Mouse (Mus musculus) limb, embryonic 12.5 days (tissue): Measurements from ENCODE around the gene Lcp1. TPM values are rescaled to one million over a fixed set of nuclear protein-coding genes. Genes with fewer than 3 reads are reported as not detected.
"Not testable (repeated sequence)": the region's sequence is repeated elsewhere in the genome, so short reads cannot be mapped to it uniquely, and the experiment has no call there.

Experiments used
- ATAC-seq: fragments of 200-750 bp; cut with Nextera tagmentation; 2 replicates; pipeline ENCODE4 v1.8.0; 2017; ENCODE audit warnings: low read depth, moderate TSS enrichment; ENCODE audit not compliant: insufficient number of reproducible peaks, insufficient read depth, low FRiP score, low TSS enrichment
- H3K27ac ChIP-seq: fragments of 300-500 bp; sonication (generic); 2 replicates; pipeline ENCODE4 v1.5.1; 2016; ENCODE audit warnings: mild to moderate bottlenecking, moderate library complexity
- H3K27me3 ChIP-seq: fragments of 300-500 bp; sonication (generic); 2 replicates; pipeline ENCODE4 v1.6.1; 2016; ENCODE audit warnings: mild to moderate bottlenecking, moderate library complexity
- H3K36me3 ChIP-seq: fragments of 300-500 bp; sonication (generic); 2 replicates; pipeline ENCODE4 v1.6.1; 2016; ENCODE audit warnings: mild to moderate bottlenecking, moderate library complexity
- H3K4me1 ChIP-seq: fragments of 300-500 bp; sonication (generic); replicated peaks from 2 replicates; pipeline ENCODE4 v1.6.1; 2016
- H3K4me2 ChIP-seq: fragments of 300-500 bp; sonication (generic); 2 replicates; pipeline ENCODE4 v1.6.1; 2016; ENCODE audit warnings: mild to moderate bottlenecking, moderate library complexity
- H3K4me3 ChIP-seq: fragments of 300-500 bp; sonication (generic); replicated peaks from 2 replicates; pipeline ENCODE4 v1.5.1; 2016; ENCODE audit warnings: mild to moderate bottlenecking
- H3K9ac ChIP-seq: fragments of 300-500 bp; sonication (generic); replicated peaks from 2 replicates; pipeline ENCODE4 v1.6.1; 2016; ENCODE audit warnings: mild to moderate bottlenecking, moderate library complexity
- H3K9me3 ChIP-seq: fragments of 300-500 bp; sonication (generic); 2 replicates; pipeline ENCODE4 v1.6.1; 2016; ENCODE audit warnings: mild to moderate bottlenecking, moderate library complexity
- WGBS: fragments of 180-500 bp; shearing (Covaris S2); methylation state at CpG from one replicate; pipeline ENCODE4 v1.1.7; 2016; 5-methylcytosine and 5-hydroxymethylcytosine counted together
- polyA plus RNA-seq: library from polyadenylated mRNA; unstranded; fragments of >200 nt; fragmentation: Nextera tagmentation; extraction: Ambion mirVana; gene quantifications from 2 replicates; pipeline ENCODE4 v1.2.1, GENCODE M21; 2016

Lcp1 gene
- polyA plus RNA-seq: 21.5 and 24.5 TPM in 2 replicates

- H3K4me2 ChIP-seq: peak within 1 kb of the TSS; percentile 77
- H3K9ac ChIP-seq: peak within 1 kb of the TSS; percentile 65
- H3K4me3 ChIP-seq: peak within 1 kb of the TSS; percentile 54
- H3K27me3 ChIP-seq: peaks cover 4% of the 10 kb centered on the region; the same call in 1 of the 2 replicates
- WGBS: under 1% methylated on average over 42 of the region's 42 CpGs
- peak; percentile 91 for ATAC-seq
- H3K36me3 ChIP-seq: no peaks in the 10 kb centered on the region
- H3K27ac ChIP-seq: peak within 1 kb of the TSS; percentile 74
- H3K4me1 ChIP-seq: no peaks in the 10 kb centered on the region; the same call in 1 of the 2 replicates
- no peaks in the 10 kb centered on the region for H3K9me3 ChIP-seq
These were observed at the start of gene Lcp1, which contains the start of gene Lrrc63 for GRCm38 (mm10) chr14:75130501-75131318. Gene Lcp1, plus strand, starts transcription at chr14:75131101. Gene Lrrc63, minus strand, starts transcription at chr14:75130881.

GRCm38 (mm10) chr14:75102956-75103355 lies 27.9 kb upstream of the Lcp1 start:
- 92% methylated on average over 5 of the region's 5 CpGs for WGBS
- H3K27ac ChIP-seq: no peak overlapping the region
- no peak overlapping the region for H3K4me3 ChIP-seq
- no peaks in the 10 kb centered on the region for H3K27me3 ChIP-seq
- H3K4me1 ChIP-seq: no peaks in the 10 kb centered on the region
- no peaks in the 10 kb centered on the region for H3K36me3 ChIP-seq
- no peak overlapping the region for H3K4me2 ChIP-seq
- no peaks in the 10 kb centered on the region for H3K9me3 ChIP-seq
- no peak overlapping the region for H3K9ac ChIP-seq
- no peak for ATAC-seq

- WGBS: 85% methylated on average over 8 of the region's 8 CpGs
- H3K9me3 ChIP-seq: no peaks in the 10 kb centered on the region
These were observed 9.2 kb upstream of the Lcp1 start for GRCm38 (mm10) chr14:75121658-75122057.

DNA sequence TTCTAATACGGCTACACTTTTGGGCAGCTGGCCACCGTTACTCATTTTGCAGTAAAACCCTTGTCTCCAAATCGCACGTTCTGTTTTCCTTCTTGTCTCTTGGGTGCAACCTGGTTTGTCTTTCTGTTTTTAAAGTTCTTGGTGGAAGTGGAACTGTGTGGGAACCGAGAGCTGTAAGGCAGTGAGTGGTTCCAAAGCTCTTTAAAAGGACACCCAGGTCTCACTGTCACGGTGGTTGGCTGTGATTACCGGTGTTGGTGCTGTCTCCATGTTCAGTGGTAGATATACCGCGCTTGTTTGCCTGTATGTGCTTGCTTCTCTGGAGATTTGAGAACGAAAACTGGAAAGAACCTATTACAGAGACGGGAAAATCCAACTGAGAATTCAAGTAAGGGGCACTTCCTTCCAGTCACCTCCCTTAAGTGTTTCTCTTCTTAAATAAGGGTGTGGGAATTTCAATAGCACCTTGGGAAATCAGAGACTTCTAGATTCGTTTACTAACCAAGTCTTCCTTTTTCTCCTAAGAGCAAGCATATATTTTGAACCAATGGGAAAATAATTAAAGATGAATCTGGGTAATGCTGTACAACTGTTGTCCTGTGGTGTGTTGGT lies 529 bp downstream of the Lcp1 start:
- no peak for ATAC-seq
- H3K4me2 ChIP-seq: peak overlapping the region; percentile 77
- WGBS: 6% methylated on average over 12 of the region's 12 CpGs
- H3K4me1 ChIP-seq: no peaks in the 10 kb centered on the region; the same call in 1 of the 2 replicates
- H3K36me3 ChIP-seq: no peaks in the 10 kb centered on the region
- H3K9ac ChIP-seq: no peak overlapping the region
- peak overlapping the region; percentile 54 for H3K4me3 ChIP-seq
- peaks cover 4% of the 10 kb centered on the region; the same call in 1 of the 2 replicates for H3K27me3 ChIP-seq
- 0 out of 2 replicates have a peak overlapping the region, but pooled peaks have one; percentile 12 for H3K27ac ChIP-seq
- no peaks in the 10 kb centered on the region for H3K9me3 ChIP-seq

More at GRCm38 (mm10) chr14:75121658-75122057, 9.2 kb upstream of the Lcp1 start:
- Histone ChIP-seq H3K36me3 (no peaks in the 10 kb centered on the region), H3K4me3 (no peak overlapping the region), H3K27me3 (no peaks in the 10 kb centered on the region), H3K27ac (no peak overlapping the region), H3K4me2 (no peak overlapping the region), H3K4me1 (no peaks in the 10 kb centered on the region), H3K9ac (no peak overlapping the region)
- ATAC-seq: no peak

DNA sequence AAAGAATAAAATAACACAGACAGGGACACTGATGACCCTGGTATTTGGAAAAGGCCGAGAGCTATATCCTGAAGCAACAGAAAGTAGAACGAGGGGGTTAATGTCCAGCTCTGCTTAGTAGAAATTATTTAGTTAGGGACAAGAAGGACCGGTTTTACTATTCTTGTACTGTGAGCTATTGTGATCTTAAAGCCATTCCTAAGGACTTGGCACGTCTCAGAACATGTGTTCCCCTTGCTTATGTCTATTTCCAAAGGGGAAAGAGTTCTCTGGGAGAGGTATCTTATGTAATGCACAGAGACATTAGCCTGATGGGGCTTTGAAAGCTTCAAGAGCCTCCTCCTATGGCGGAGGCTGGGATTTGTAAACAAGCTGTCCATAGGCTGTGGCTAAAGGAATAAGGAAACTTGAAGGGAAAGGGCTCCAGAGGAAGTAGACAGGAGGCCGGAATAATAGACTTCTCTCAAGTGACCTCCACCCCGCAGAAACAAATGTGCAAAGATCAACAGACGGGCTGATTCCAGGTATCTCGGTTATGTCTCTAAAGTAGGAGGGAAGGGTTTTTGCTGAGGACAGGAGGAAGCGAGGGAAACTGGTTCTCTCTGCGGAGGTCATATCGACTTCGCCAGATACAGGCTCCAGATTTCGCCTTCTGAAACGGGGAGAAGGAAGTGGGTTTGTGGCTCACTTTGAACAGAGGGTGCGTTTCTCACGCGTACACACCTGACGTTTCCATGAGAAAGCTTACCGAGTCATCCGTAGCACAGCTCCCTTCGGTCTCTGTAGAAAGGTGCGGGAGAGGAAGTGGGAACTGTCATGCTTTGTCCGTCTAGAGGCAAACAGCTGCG lies 5.4 kb downstream of the Lcp1 start:
- WGBS: 83% methylated on average over 25 of the region's 25 CpGs
- no peaks in the 10 kb centered on the region for H3K9me3 ChIP-seq
- no peak overlapping the region for H3K9ac ChIP-seq
- no peak overlapping the region for H3K4me3 ChIP-seq
- H3K4me1 ChIP-seq: no peaks in the 10 kb centered on the region
- peaks cover 2% of the 10 kb centered on the region; the same call in 1 of the 2 replicates for H3K27me3 ChIP-seq
- no peak for ATAC-seq
- no peak overlapping the region for H3K4me2 ChIP-seq
- no peak overlapping the region for H3K27ac ChIP-seq
- no peaks in the 10 kb centered on the region for H3K36me3 ChIP-seq

DNA sequence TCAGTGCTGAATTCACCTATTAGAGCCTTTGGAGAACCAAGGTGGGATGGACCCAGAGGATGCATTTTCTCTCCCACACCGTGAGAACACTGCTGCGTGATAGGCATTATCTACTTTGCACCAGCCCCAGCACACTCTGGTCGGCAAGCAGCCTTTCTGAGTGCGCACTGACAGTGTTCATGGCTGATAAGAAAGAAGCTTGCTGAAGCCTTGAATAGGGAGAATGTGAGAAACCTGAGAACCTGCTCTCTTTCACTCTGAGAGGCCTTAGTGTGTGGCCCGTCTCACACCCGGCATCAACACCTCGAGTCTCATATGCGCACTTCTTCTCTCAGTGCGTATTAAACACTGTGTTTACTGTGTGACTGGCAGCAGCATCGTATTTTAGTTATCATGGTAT lies 7.6 kb downstream of the Lcp1 start:
- Histone ChIP-seq H3K4me2 (no peak overlapping the region), H3K27me3 (no peaks in the 10 kb centered on the region), H3K9ac (no peak overlapping the region), H3K27ac (no peak overlapping the region), H3K9me3 (no peaks in the 10 kb centered on the region), H3K4me1 (no peaks in the 10 kb centered on the region), H3K36me3 (no peaks in the 10 kb centered on the region), H3K4me3 (no peak overlapping the region)
- 84% methylated on average over 10 of the region's 10 CpGs for WGBS
- ATAC-seq: no peak

DNA sequence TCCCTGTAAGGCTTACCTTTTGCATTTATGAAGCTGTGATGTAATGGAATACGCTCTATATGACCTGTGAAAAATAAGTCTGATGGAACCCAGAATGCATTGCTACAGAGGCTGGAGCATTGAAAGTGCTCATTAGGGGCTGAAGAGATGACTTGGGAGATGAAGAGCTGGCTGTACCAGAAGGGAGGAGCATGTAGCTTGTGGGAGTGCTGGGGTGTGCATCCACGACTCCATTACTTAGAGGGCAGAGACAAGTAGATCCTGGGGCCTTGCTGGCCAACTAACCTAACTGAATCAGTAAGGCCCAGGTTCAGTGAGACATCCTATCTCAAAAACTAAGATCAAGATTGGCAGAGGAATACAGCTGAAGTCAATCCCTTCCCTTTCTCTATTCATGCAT lies 8.3 kb downstream of the Lcp1 start:
- H3K27ac ChIP-seq: no peak overlapping the region
- no peak for ATAC-seq
- WGBS: 81% methylated on average over 2 of the region's 2 CpGs
- H3K9ac ChIP-seq: no peak overlapping the region
- no peak overlapping the region for H3K4me3 ChIP-seq
- no peaks in the 10 kb centered on the region for H3K36me3 ChIP-seq
- no peaks in the 10 kb centered on the region for H3K9me3 ChIP-seq
- no peaks in the 10 kb centered on the region for H3K27me3 ChIP-seq
- H3K4me1 ChIP-seq: no peaks in the 10 kb centered on the region
- H3K4me2 ChIP-seq: no peak overlapping the region

- H3K9me3 ChIP-seq, H3K4me3 ChIP-seq, H3K27me3 ChIP-seq, H3K4me2 ChIP-seq, H3K9ac ChIP-seq, H3K36me3 ChIP-seq, H3K27ac ChIP-seq, H3K4me1 ChIP-seq, ATAC-seq: not testable (repeated sequence)
- 81% methylated on average over 2 of the region's 2 CpGs for whole genome bisulfite sequencing
These were observed 16.8 kb downstream of the Lcp1 start for GRCm38 (mm10) chr14:75147706-75148105.

DNA sequence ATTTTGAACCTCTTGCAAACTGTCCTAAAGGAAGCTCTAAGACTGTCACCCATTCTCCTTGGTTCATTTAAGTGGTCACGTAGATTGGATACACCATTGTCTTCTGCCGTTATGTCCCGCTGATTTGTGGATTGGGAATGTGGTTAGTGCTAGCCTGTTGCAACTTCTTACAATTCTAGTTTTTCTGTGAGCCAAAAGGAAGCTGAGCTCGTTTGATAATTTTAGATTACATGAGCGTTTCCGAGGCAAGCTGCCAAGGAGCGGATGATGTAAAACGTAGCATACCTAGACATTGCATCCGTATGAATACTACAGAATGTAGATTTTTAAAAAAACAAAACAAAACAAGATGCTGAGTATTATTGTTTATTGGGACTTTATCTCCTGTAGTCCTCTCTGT lies 17.3 kb downstream of the Lcp1 start:
- Histone ChIP-seq H3K36me3 (no peaks in the 10 kb centered on the region), H3K9ac (no peak overlapping the region), H3K4me2 (no peak overlapping the region), H3K4me1 (no peaks in the 10 kb centered on the region), H3K9me3 (no peaks in the 10 kb centered on the region), H3K4me3 (no peak overlapping the region), H3K27ac (no peak overlapping the region), H3K27me3 (no peaks in the 10 kb centered on the region)
- no peak for ATAC-seq
- WGBS: 87% methylated on average over 9 of the region's 9 CpGs

DNA sequence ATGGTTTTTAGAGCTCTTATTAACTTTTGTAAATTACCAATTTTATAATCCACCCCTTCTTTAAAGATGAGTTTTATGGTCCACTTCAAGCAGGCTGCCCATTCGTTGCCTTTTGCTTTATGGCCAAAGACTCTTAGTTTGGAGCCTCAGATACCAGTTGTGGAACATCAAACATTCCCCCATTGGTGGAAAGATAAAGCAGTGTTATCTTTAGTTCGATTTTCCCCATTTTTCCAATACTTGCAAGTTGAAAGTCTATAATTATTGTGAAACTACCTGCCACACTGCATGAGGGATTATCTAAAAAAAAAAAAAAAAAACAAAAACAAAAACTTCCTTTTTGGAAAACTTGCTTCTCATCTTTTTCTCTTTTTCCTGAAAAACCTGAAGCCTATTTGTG lies 19.8 kb downstream of the Lcp1 start:
- H3K9ac ChIP-seq: no peak overlapping the region
- 67% methylated on average over 2 of the region's 2 CpGs for WGBS
- H3K27ac ChIP-seq: no peak overlapping the region
- no peak for ATAC-seq
- H3K9me3 ChIP-seq: no peaks in the 10 kb centered on the region
- H3K4me3 ChIP-seq: no peak overlapping the region
- no peak overlapping the region for H3K4me2 ChIP-seq
- H3K36me3 ChIP-seq: no peaks in the 10 kb centered on the region
- no peaks in the 10 kb centered on the region for H3K27me3 ChIP-seq
- H3K4me1 ChIP-seq: no peaks in the 10 kb centered on the region

- H3K9ac ChIP-seq: no peak overlapping the region
- no peak for ATAC-seq
- H3K27ac ChIP-seq: no peak overlapping the region
- H3K27me3 ChIP-seq: no peaks in the 10 kb centered on the region
- no peaks in the 10 kb centered on the region for H3K9me3 ChIP-seq
- WGBS: 79% methylated on average over 3 of the region's 3 CpGs
- H3K36me3 ChIP-seq: no peaks in the 10 kb centered on the region
- no peaks in the 10 kb centered on the region for H3K4me1 ChIP-seq
- no peak overlapping the region for H3K4me2 ChIP-seq
- no peak overlapping the region for H3K4me3 ChIP-seq
These were observed 20.2 kb downstream of the Lcp1 start for GRCm38 (mm10) chr14:75151146-75151545.
